Mouse (Mus musculus) forebrain, embryonic 10.5 days (tissue): ENCODE results near the gene Rnf212. TPM values are rescaled to one million over a fixed set of nuclear protein-coding genes. Genes with fewer than 3 reads are reported as not detected.
"Not testable (repeated sequence)": the region's sequence is repeated elsewhere in the genome, so short reads cannot be mapped to it uniquely, and the experiment has no call there.

ENCODE experiments used
- DNase-seq: peaks from one replicate; pipeline ENCODE4 v3.0.0-alpha.2; 2017; ENCODE audit warnings: low spot score; ENCODE audit errors: extremely low spot score
- H3K27ac ChIP-seq: fragments of 300-500 bp; sonication (generic); 2 replicates; pipeline ENCODE4 v1.5.1; 2016; ENCODE audit warnings: mild to moderate bottlenecking
- H3K27me3 ChIP-seq: fragments of 300-500 bp; sonication (generic); 2 replicates; pipeline ENCODE4 v1.6.1; 2016; ENCODE audit warnings: mild to moderate bottlenecking; ENCODE audit not compliant: poor library complexity, severe bottlenecking
- H3K36me3 ChIP-seq: fragments of 300-500 bp; sonication (generic); replicated peaks from 2 replicates; pipeline ENCODE4 v1.6.1; 2016; ENCODE audit warnings: mild to moderate bottlenecking, moderate library complexity
- H3K4me1 ChIP-seq: fragments of 300-500 bp; sonication (generic); 2 replicates; pipeline ENCODE4 v1.6.1; 2016
- H3K4me3 ChIP-seq: fragments of 300-500 bp; sonication (generic); 2 replicates; pipeline ENCODE4 v1.5.1; 2016; ENCODE audit warnings: mild to moderate bottlenecking, moderate library complexity
- H3K9me3 ChIP-seq: fragments of 300-500 bp; sonication (generic); 2 replicates; pipeline ENCODE4 v1.6.1; 2016; ENCODE audit warnings: mild to moderate bottlenecking, moderate library complexity
- WGBS: fragments of 180-500 bp; shearing (Covaris S2); methylation state at CpG from one replicate; pipeline ENCODE4 v1.1.7; 2016; 5-methylcytosine and 5-hydroxymethylcytosine counted together
- polyA plus RNA-seq: library from polyadenylated mRNA; unstranded; fragments of >200 nt; fragmentation: Nextera tagmentation; extraction: Ambion mirVana; gene quantifications from 2 replicates; pipeline ENCODE4 v1.2.1, GENCODE M21; 2016

The Rnf212 gene
- 0.27 TPM in 1 of 2 replicates, not detected in the other for polyA plus RNA-seq

DNA sequence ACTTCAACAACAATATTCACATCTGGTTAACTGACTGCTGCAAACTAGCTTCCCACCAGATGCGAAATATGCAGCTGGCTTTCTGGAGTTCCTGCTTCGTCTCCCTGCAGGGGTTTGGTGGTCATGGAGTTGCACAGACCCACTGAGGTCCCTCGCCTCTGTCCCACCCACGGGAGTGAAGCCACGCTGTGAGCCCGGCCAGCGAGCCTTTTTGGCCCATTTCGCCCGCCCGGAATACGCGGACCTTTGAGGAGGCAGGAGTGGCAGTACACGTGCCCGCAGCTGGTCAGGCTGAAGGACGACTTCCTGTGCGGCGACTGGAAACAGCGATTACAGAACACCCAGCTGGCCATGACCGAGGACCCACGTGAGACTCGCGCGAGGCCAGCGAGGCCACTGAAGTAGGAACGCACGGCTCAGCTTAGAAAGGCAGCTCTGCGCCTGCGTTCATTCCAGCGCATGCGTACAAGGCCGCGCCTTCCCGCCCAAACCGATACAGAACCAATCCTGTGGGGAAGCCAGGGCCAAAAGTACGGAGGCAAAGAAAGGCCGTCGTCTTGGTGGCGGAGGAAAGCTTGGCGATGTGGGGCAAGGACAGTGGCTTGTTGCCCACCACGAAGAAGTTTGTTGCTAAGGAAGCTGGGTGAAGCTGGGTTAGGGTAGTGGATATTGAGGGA lies at the start of gene Rnf212:
Gene Rnf212 (minus strand): TSS at position 353 of the 677 bp plus-strand sequence.
- Histone ChIP-seq H3K27ac (no peak within 1 kb of the TSS), H3K9me3 (no peaks in the 10 kb centered on the region), H3K36me3 (no peaks in the 10 kb centered on the region), H3K4me1 (no peaks in the 10 kb centered on the region), H3K27me3 (no peaks in the 10 kb centered on the region), H3K4me3 (no peak within 1 kb of the TSS)
- DNase-seq: no peak
- 79% methylated on average over 40 of the region's 40 CpGs for WGBS

GRCm38 (mm10) chr5:108823276-108823675 lies 48.5 kb upstream of the Rnf212 start:
- H3K4me3 ChIP-seq: no peak overlapping the region
- WGBS: 91% methylated on average over 2 of the region's 2 CpGs

DNA sequence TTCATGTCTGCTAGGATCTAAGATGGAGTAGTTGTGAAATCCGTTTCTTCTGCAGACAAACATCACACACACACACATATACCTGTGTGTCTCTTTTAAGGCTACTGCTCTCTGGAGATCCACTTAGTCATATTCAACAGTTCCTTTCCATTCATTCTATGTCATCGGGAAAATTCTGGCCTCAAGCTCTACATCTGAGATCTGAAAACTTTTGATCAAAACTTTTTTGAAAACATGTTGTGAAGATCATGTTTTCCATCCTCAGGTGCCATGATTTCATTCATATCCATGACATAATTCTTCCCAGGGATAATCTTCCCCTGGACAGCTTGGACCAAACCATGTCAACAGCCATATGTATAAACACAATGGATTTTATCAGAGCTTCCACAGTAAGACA lies 34.0 kb upstream of the Rnf212 start, which contains the start of gene Vmn2r8:
Gene Vmn2r8 (minus strand): TSS at position 101 of the 400 bp plus-strand sequence.
- not testable (repeated sequence) for H3K36me3 ChIP-seq, H3K9me3 ChIP-seq, H3K4me3 ChIP-seq, H3K4me1 ChIP-seq, H3K27ac ChIP-seq, DNase-seq, H3K27me3 ChIP-seq
- 72% methylated on average over 2 of the region's 2 CpGs for WGBS

More at GRCm38 (mm10) chr5:108823276-108823675, 48.5 kb upstream of the Rnf212 start:
- H3K9me3 ChIP-seq: no peaks in the 10 kb centered on the region
- H3K36me3 ChIP-seq: no peaks in the 10 kb centered on the region
- no peak overlapping the region for H3K27ac ChIP-seq
- DNase-seq: no peak
- H3K27me3 ChIP-seq: no peaks in the 10 kb centered on the region
- H3K4me1 ChIP-seq: no peaks in the 10 kb centered on the region

- Histone ChIP-seq H3K9me3 (no peaks in the 10 kb centered on the region), H3K4me1 (no peaks in the 10 kb centered on the region), H3K27ac (no peak overlapping the region), H3K4me3 (no peak overlapping the region), H3K36me3 (no peaks in the 10 kb centered on the region), H3K27me3 (no peaks in the 10 kb centered on the region)
- 59% methylated on average over 1 of the region's 1 CpGs for WGBS
- DNase-seq: no peak
Observed at GRCm38 (mm10) chr5:108803646-108804045, 28.9 kb upstream of the Rnf212 start.

- not testable (repeated sequence) for H3K27ac ChIP-seq, H3K4me1 ChIP-seq, H3K4me3 ChIP-seq, H3K36me3 ChIP-seq, H3K9me3 ChIP-seq, H3K27me3 ChIP-seq, DNase-seq
- 68% methylated on average over 2 of the region's 2 CpGs for WGBS
Observed at GRCm38 (mm10) chr5:108795263-108795662, 20.5 kb upstream of the Rnf212 start, which contains the start of gene Tmed11. TSS of gene Tmed11 (minus strand) at chr5:108795363.

- H3K36me3 ChIP-seq, H3K27me3 ChIP-seq, H3K9me3 ChIP-seq, H3K27ac ChIP-seq, H3K4me3 ChIP-seq, H3K4me1 ChIP-seq: not testable (repeated sequence)
- DNase-seq: peak; percentile 27
- 38% methylated on average over 1 of the region's 1 CpGs for WGBS
Observed at GRCm38 (mm10) chr5:108790385-108790784, 15.6 kb upstream of the Rnf212 start.

- no peaks in the 10 kb centered on the region for H3K4me1 ChIP-seq
- H3K9me3 ChIP-seq: no peaks in the 10 kb centered on the region
- H3K36me3 ChIP-seq: no peaks in the 10 kb centered on the region
- H3K27ac ChIP-seq: no peak overlapping the region
- no peak for DNase-seq
- WGBS: 88% methylated on average over 2 of the region's 2 CpGs
- H3K4me3 ChIP-seq: no peak overlapping the region
- no peaks in the 10 kb centered on the region for H3K27me3 ChIP-seq
Observed at GRCm38 (mm10) chr5:108760002-108760401, 14.8 kb downstream of the Rnf212 start.

DNA sequence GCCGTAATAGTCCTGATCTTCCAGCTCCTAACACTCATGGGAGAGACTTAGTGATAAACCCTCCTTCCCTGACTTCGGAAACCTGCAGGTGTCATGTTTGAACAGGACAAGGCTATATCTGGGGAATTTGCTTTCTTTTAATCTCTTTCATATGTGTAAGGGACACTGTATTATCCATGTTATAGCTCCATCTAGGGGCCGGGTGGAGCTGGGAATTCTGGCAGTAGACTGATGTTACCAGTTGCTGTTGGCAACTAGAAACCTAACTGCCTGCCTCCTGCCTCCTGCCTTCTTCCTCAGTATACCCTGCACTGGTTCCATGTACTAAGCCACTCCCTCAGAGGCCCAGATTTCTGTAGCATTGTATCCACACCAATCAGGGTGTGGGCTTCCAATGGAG lies 16.4 kb downstream of the Rnf212 start:
- WGBS: 60% methylated on average over 3 of the region's 3 CpGs
- DNase-seq: no peak
- Histone ChIP-seq H3K9me3 (no peaks in the 10 kb centered on the region), H3K4me1 (no peaks in the 10 kb centered on the region), H3K27me3 (no peaks in the 10 kb centered on the region), H3K27ac (no peak overlapping the region), H3K36me3 (no peaks in the 10 kb centered on the region), H3K4me3 (no peak overlapping the region)

- H3K9me3 ChIP-seq, H3K36me3 ChIP-seq, DNase-seq, H3K4me3 ChIP-seq, H3K27me3 ChIP-seq, H3K27ac ChIP-seq, H3K4me1 ChIP-seq: not testable (repeated sequence)
- 80% methylated on average over 4 of the region's 4 CpGs for WGBS
Observed at GRCm38 (mm10) chr5:108751258-108751657, 23.5 kb downstream of the Rnf212 start.

GRCm38 (mm10) chr5:108750328-108751210 lies 24.2 kb downstream of the Rnf212 start:
- no peak for DNase-seq
- Histone ChIP-seq H3K36me3 (no peaks in the 10 kb centered on the region), H3K27me3 (no peaks in the 10 kb centered on the region), H3K9me3 (no peaks in the 10 kb centered on the region), H3K4me3 (no peak overlapping the region), H3K27ac (no peak overlapping the region), H3K4me1 (no peaks in the 10 kb centered on the region)
- 78% methylated on average over 5 of the region's 5 CpGs for WGBS

DNA sequence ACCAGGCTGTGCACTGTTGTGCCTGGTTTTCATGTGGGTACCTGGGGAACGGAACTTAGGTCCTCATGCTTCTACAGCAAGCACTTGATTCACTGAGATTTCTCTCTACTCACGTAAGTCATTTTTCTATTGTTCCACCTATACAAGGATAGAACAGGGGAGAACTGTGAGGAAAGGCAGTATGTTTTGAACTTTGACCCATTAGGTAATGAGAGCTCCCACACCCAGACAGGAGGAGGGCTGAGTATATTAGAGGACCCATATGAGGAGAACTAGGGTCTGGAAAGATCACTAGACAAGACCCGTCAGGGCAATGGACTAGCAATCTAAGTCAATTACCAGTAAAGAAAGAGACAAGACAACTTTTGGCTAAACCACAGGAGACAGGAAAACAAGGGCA lies 30.2 kb downstream of the Rnf212 start:
- Histone ChIP-seq H3K27me3 (no peaks in the 10 kb centered on the region), H3K27ac (no peak overlapping the region), H3K9me3 (no peaks in the 10 kb centered on the region), H3K36me3 (no peaks in the 10 kb centered on the region), H3K4me1 (no peaks in the 10 kb centered on the region), H3K4me3 (no peak overlapping the region)
- 86% methylated on average over 3 of the region's 3 CpGs for WGBS
- DNase-seq: no peak

DNA sequence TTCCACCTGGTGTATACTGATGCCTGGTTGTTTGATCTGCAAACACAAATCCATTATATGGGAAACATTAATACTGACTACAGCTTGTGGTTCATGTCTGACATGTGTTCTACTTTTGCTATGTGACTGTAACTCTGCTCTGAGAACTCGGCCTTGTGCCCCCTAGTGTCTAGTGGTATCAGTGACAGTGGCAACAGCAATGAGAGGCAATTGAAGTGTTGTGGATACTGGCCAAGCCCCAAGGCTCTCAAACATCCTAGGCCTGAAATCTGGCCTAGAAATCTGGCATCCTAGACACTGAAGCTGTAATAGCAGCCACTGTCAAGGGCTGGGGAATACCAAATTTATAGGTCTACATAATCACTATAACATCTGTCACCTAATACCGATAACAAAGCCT lies 30.9 kb downstream of the Rnf212 start:
- DNase-seq: no peak
- Histone ChIP-seq H3K4me3 (no peak overlapping the region), H3K27me3 (no peaks in the 10 kb centered on the region), H3K9me3 (no peaks in the 10 kb centered on the region), H3K27ac (no peak overlapping the region), H3K4me1 (no peaks in the 10 kb centered on the region), H3K36me3 (no peaks in the 10 kb centered on the region)
- WGBS: 57% methylated on average over 2 of the region's 2 CpGs

GRCm38 (mm10) chr5:108742596-108742995 lies 32.2 kb downstream of the Rnf212 start:
- Histone ChIP-seq H3K36me3 (no peaks in the 10 kb centered on the region), H3K27me3 (no peaks in the 10 kb centered on the region), H3K4me3 (no peak overlapping the region), H3K4me1 (no peaks in the 10 kb centered on the region), H3K27ac (no peak overlapping the region), H3K9me3 (no peaks in the 10 kb centered on the region)
- no peak for DNase-seq
- WGBS: 61% methylated on average over 2 of the region's 2 CpGs
